ENCODE assay signal across 8 mouse cellular contexts in the genomic region with DNA sequence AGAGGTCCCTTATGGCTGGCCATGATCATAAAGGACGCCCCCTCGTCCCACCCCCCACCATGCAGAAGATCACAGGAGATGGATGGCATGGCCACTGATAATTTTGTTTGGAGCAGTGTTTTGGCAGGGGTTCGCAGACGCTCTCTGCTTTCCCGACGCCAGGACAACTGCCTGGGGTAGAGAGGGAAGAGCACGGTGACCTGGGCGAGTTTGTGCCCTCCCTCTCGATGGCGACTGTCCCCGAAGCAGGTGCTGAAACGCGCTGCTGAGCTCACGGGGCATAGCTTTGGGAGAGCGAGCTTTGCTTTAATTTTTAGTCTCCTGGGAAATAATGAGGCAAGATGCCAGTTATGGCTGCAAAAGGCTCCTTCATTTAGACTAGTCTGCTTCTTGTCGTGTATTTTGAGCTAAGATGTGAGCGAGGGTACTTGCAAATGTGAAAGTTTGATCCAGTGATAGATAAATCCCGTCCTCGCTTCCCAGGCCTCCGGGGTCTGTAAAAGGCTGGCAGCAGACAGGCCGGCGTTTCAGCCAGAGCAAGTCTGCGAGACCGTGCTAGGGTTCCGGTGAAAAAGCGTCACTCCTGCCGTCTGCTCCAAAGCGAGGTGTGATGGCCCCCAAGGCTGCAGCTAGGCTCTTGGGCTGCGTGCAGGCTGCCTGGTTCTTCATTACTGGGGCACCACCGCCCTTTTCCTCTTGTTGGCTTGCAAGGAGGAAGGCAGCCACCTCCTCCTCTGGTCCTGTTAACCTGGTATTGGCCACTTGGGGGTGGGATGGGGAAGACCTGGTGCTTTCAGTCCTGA. TPM values are rescaled to one million over a fixed set of nuclear protein-coding genes. Genes with fewer than 3 reads are reported as not detected.
DNase-seq lines count a peak whose midpoint lies in the region; ATAC-seq and TF ChIP-seq lines count a peak whose summit lies in the region.

No protein-coding gene starts in this region.

- peaks cover 15% of the 10 kb centered on the region for H3K4me1 ChIP-seq in thymus, adult 2 months (replicated peaks; ENCODE audit: control insufficient read depth, insufficient read depth, low read length)
- peaks cover 23% of the 10 kb centered on the region for H3K4me1 ChIP-seq in heart, embryonic 13.5 days

- WGBS in thymus, adult 2 months, result 5% methylated on average over 30 of the region's 30 CpGs
- WGBS in heart, embryonic 13.5 days, result under 1% methylated on average over 30 of the region's 30 CpGs

- no peak for TF ChIP-seq CTCF in thymus, adult 2 months (IDR thresholded peaks at IDR 0.05; ENCODE audit: borderline replicate concordance, control insufficient read depth, extremely low read depth, insufficient read depth, low read length, poor library complexity)

- peak overlapping the region; percentile 98 for H3K4me2 ChIP-seq in heart, embryonic 13.5 days

- no peaks in the 10 kb centered on the region; the same call in 1 of the 2 replicates for H3K27me3 ChIP-seq in thymus, adult 2 months (ENCODE audit: control insufficient read depth, insufficient read depth, low read length)
- peaks cover 71% of the 10 kb centered on the region for H3K27me3 ChIP-seq in heart, embryonic 13.5 days (replicated peaks)

- ATAC-seq in heart, embryonic 13.5 days (ENCODE audit: extremely low read depth, insufficient number of reproducible peaks, low FRiP score, low TSS enrichment), result no peak

- H3K27ac ChIP-seq in thymus, adult 2 months (ENCODE audit: control insufficient read depth, insufficient read depth, low read length), result no peak overlapping the region
- H3K27ac ChIP-seq in heart, embryonic 13.5 days (replicated peaks), result no peak overlapping the region

- no peaks in the 10 kb centered on the region for H3K9me3 ChIP-seq in heart, embryonic 13.5 days

- TF ChIP-seq POLR2A in thymus, adult 2 months (IDR thresholded peaks at IDR 0.05; ENCODE audit: control insufficient read depth, extremely low read depth, insufficient read depth, low read length, poor library complexity), result no peak

- peak; percentile 18 to 23 for DNase-seq in cerebellum, postnatal 25 days
- DNase-seq in cerebellum, adult 9-10 months, result no peak
- DNase-seq in thymus, postnatal 4 days, result peak; percentile 38
- no peak for DNase-seq in thymus, adult 2 months
- DNase-seq in kidney, postnatal 4 days, result peak; percentile 55 to 62
- peak; percentile 42 for DNase-seq in neural tube, embryonic 10.5 days (ENCODE audit: extremely low spot score, low spot score)
- no peak for DNase-seq in urinary bladder, adult 2 months (ENCODE audit: low spot score)

- H3K4me3 ChIP-seq in thymus, adult 2 months (ENCODE audit: control insufficient read depth, insufficient read depth, low read length), result no peak overlapping the region
- peak overlapping the region; percentile 61 for H3K4me3 ChIP-seq in heart, embryonic 13.5 days

- no peaks in the 10 kb centered on the region for H3K36me3 ChIP-seq in thymus, adult 2 months (ENCODE audit: control insufficient read depth, insufficient read depth, low read length)
- H3K36me3 ChIP-seq in heart, embryonic 13.5 days, result no peaks in the 10 kb centered on the region

- H3K9ac ChIP-seq in heart, embryonic 13.5 days, result no peak overlapping the region

RNA-seq across cellular contexts. Expression of a gene that starts 1.3 kb away (rescaled TPM):
- 1.1 and 1.6 TPM in 2 replicates for polyA plus RNA-seq in thymus, adult 2 months (2012; rRNA removed)
- polyA plus RNA-seq in heart, embryonic 13.5 days (2015; fragmentation: Nextera tagmentation; extraction: Ambion mirVana), result 0.11 and 0.39 TPM in 2 replicates
- 0.89 and 1.1 TPM in 2 replicates for polyA plus RNA-seq in urinary bladder, adult 2 months (2012; rRNA removed)

Comparison
In these comparisons a context has a peak if more than half of its experiments do, and no peak if none do; other contexts are left out.
1. DNase-seq: peak in cerebellum, postnatal 25 days (2 of 2), thymus, postnatal 4 days (single experiment), kidney, postnatal 4 days (2 of 2) and neural tube, embryonic 10.5 days (single experiment); none in cerebellum, adult 9-10 months (single experiment), thymus, adult 2 months (single experiment) and urinary bladder, adult 2 months (single experiment).